Comparison of ENCODE assay signal across 8 mouse cellular contexts in genomic region chr19:4603801-4604723, GRCm38 (mm10). TPM values are rescaled to one million over a fixed set of nuclear protein-coding genes. Genes with fewer than 3 reads are reported as not detected.
DNase-seq lines count a peak whose midpoint lies in the region; ATAC-seq and TF ChIP-seq lines count a peak whose summit lies in the region.

No protein-coding gene starts in this region.

- peak; percentile 83 to 95 for ATAC-seq in hematopoietic stem cell, adult 5-6 weeks (replicated peaks in 1 of 2; ENCODE audit: insufficient read depth in 1 of 2, low FRiP score in 2 of 2, low TSS enrichment in 1 of 2, low read depth in 1 of 2, poor library complexity in 2 of 2, severe bottlenecking in 2 of 2)
- ATAC-seq in frontal cortex, adult (ENCODE audit: low TSS enrichment), result no peak

- TF ChIP-seq CTCF in left cerebral cortex, adult 2 months (IDR thresholded peaks at IDR 0.05), result peak; percentile 9; the same call in 1 of the 2 replicates

- no peak overlapping the region for H3K27ac ChIP-seq in left cerebral cortex, adult 2 months

- no peak overlapping the region for H3K4me3 ChIP-seq in left cerebral cortex, adult 2 months

- intact Hi-C loops in left cerebral cortex, adult 2 months (cut with DNase I), result no loop called here

- no peak for DNase-seq in left cerebral cortex, adult 2 months (ENCODE audit: extremely low spot score in 1 of 2, low spot score in 2 of 2)
- no peak for DNase-seq in left cerebral cortex, adult 11 months (ENCODE audit: low spot score)
- peak; percentile 63 to 79 for DNase-seq in cerebellum, postnatal 25 days
- DNase-seq in liver, result peak; percentile 58
- peak; percentile 45 for DNase-seq in skeletal muscle tissue, adult 2 months (ENCODE audit: low read depth, low spot score)
- DNase-seq in right cerebral cortex, postnatal 36 days (ENCODE audit: low spot score in 2 of 2), result no peak

RNA-seq across cellular contexts. Expression of gene Lrfn4, which starts 11.4 kb away (rescaled TPM):
- total RNA-seq in left cerebral cortex, adult 2 months (2021), result 10 to 100 TPM; 41.2 to 44.9 TPM
- total RNA-seq in hematopoietic stem cell, adult 5-6 weeks (2017), result 4.3 and 4.8 TPM in 2 replicates

RNA-seq across cellular contexts. Expression of gene Rce1, which starts 21.4 kb away (rescaled TPM):
- 10 to 100 TPM; 26.4 to 30.6 TPM for total RNA-seq in left cerebral cortex, adult 2 months (2021)
- total RNA-seq in hematopoietic stem cell, adult 5-6 weeks (2017), result 17.1 and 24.6 TPM in 2 replicates

Comparison
In these comparisons a context has a peak if more than half of its experiments do, and no peak if none do; other contexts are left out.
1. DNase-seq: peak in cerebellum, postnatal 25 days (2 of 2), liver (single experiment) and skeletal muscle tissue, adult 2 months (single experiment); none in left cerebral cortex, adult 2 months (0 of 2), left cerebral cortex, adult 11 months (single experiment) and right cerebral cortex, postnatal 36 days (0 of 2).